Mouse (Mus musculus) left cerebral cortex, adult 18-20 months (tissue): Measurements from ENCODE around the gene Rrp1. TPM values are rescaled to one million over a fixed set of nuclear protein-coding genes. Genes with fewer than 3 reads are reported as not detected.
"Not testable (repeated sequence)": the region's sequence is repeated elsewhere in the genome, so short reads cannot be mapped to it uniquely, and the experiment has no call there.

Experiments used
- DNase-seq, 2 experiments: peaks; one replicate each; pipeline ENCODE4 v3.0.0; 2021 to 2022; ENCODE audit warnings: low spot score in 2 of 2, mixed read lengths in 1 of 2
- total RNA-seq, 2 experiments: library from RNA; stranded (reverse); gene quantifications; 2 replicates each; pipeline ENCODE4 v1.2.3; 2021

Gene Rrp1
- total RNA-seq, 2 experiments from 2014 or later, result 362 to 368 TPM

DNA sequence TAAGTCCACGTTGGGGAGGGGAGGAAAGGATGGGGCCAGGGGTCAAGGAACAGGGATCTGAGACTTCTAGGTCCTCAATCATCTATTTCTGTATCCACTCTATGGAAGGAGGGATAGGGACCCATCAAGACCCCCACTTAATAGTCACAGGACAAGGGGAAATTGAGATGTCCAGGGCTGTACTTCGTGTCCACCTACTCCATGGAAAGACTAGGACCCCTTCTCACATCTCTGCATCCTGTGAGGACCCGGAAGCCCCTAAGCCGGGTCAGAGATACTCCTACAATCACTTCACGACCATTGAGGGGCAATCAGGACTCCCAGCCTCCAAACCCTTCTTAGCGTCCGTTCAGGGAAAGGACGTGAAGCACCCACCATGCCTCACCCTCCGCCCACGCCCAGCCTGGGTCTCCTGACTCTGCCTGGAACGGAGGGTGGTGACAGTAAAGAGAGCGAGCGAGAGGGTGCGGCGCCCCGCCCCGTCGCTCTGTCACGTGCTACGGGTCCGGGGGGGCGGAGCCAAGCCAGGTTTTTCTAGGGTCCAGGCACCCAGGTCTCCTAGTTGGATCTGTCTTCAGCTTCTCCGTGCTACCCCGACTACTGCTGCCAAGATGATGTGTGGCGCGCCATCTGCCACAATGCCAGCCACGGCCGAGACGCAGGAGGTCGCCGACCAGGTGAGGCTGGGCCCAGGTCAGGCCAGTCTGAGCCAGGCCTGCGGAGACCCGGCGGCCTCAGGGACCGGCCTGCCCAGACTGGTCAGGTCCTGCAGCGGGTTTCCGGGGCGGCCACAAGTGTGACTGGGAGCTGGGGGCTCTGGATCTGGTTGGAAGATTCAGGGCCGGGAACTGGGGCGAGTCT is 12.6 kb upstream of the Rrp1 start, which contains the start of gene Cstb:
Gene Cstb (plus strand): TSS at position 489 of the 861 bp plus-strand sequence.
- peak; percentile 86 for DNase-seq

DNA sequence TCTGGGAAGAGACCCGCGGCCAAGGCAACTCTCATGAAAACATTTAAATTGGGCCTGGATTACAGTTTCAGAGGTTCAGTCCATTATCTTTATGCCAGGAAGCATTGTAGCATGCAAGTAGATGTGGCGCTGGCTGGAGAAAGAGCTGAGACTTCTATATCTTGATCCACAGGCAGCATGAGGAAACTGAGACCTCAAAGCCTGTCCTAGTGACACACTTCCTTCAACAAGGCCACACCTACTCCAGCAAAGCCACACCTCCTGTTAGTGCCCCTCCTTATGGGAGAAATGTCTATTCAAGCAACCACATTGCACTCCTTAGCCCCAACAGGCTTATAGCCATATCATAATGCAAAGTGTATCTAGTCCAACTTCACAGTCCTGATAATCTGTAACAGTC is 9.8 kb upstream of the Rrp1 start:
- no peak for DNase-seq

DNA sequence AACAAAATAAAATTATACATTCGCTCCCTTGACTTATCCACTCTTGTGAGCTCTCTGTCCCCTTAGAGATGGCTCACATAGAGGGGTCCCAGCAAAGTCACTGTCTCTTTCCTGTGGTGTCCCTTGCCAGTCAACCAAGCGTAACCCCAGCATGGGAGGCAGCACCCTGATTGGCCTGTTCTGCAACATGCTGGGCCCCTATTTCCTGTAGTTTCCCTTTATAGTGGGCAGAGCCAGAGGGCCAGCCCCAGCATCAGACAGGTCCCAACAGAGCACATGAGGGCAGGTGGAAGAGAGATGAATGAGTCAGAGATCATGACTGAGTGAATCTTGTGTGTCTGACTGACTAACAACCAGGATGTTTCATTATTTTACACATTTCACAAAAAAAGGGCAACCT is 8.1 kb upstream of the Rrp1 start:
- no peak for DNase-seq

DNA sequence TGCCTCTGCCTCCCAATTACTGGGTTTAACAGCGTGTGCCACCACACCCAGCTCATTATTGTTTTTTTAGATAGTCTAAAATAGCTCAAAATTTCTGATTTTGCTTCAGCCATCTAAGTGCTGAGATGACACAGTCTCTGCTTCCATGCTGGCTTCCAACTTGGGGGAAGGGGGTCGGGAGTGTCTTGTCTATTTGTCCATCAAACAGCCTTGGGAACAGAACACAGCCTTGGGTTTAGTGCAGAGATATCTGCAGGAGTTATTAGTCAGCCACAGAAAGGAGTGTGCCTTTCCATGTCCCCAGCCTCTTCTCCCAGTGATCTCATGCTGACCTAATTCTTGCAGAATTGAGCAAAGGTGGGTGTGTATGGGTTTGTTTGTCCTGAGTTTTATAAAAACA is 5.9 kb upstream of the Rrp1 start:
- DNase-seq, result no peak

DNA sequence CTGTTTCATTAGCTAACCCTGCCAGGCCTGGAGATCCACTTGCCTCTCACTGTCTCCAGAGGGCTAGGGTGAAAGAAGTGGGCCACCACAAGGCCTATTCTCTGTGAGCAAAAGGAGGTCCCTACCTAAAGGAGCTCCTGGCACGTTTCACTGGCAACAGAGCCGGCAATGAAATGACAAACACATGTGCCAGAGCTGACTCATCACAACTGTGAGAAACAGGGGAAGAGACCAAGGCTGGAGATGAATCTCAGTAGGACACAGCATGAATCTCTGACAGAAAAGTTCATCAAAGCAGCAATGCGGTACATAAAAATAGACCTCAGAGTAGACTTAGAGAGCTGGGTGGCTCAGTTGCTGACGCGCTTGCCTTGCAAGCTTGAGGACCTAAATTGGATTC is 5.0 kb upstream of the Rrp1 start:
- peak; percentile 38 to 41 for DNase-seq

DNA sequence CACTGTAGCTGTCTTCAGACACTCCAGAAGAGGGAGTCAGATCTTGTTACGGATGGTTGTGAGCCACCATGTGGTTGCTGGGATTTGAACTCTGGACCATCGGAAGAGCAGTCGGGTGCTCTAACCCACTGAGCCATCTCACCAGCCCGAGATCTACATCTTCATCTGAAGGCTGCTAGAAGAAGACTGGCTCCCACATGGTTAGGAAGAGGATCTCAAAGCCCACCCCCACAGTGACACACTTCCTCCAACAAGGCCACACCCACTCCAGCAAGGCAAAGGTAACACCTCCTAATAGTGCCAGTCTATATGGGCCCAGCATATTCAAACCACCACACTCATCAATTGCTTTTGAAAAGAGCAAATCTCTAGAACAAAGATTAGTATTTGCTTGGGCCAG is 2.1 kb upstream of the Rrp1 start:
- not testable (repeated sequence) for DNase-seq

DNA sequence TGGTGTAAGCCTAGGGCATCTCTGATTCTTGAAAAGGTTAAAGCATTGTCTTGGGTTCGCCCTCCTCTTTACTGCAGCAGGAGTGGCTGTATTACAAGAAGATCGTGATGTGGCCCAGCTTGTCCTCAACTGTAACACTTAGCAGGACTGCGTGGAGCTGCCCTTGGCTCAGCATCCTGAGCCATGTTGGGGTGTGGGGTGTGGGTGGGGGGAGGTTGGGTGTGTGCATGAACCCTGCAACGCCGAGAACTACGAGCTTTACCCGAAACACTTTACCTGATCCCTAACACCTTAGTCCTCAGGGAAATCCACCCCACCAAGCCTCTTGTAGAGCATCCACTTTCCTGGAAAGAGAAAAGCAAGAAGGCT is 293 bp upstream of the Rrp1 start:
- DNase-seq, result no peak

DNA sequence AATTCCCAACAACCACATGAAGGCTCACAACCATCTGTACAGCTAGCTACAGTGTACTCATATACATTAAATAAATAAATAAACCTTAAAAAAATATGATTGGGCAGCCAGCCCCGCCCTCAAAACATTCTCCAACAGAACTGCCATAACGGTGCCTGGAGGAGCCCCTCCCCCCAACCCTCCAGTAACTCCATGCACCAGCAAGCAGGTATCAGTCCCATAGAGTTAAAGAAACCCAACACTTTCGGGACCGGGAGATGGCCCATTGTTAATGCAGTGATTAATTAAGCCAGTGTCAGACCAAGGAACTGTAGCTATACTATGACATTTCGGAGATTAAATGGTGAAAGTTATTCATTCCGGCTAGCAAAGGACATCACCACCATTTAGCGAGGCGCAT is 992 bp downstream of the Rrp1 start:
- DNase-seq, result no peak

DNA sequence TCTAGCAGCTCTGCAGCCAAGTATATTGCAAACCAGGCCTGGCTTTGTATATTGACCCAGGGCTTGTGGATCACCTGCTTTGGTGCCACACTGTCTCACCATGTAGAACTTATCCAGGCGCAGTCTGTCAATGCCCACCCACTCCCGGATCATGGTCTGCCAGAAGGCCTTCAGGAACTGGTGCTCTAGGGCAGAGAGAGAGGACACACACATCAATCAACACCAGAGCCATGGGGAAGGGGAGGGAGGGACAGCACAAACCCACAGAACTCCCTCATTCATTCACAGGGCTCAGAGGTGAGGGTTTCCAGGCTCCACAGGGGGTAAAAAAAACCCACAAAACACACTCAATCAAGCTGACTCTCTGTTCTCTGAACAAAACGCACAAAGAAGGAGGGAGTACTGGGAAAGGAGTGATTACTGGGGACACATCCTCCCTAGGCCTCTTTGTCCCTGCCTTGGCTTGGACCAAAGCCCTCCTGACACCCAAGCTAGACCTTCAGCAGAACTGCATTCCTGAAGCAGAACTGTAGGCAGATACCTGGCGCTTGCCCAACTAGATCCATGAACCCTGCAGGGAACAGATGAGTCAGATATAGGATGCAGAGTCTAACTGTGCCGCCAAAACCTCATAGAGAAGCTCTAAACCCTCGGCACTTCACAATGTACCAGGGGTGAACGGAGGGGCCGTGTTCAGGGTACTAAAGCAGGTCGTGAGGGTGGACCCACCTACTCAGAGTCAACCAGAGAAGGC is 3.6 kb downstream of the Rrp1 start:
- no peak for DNase-seq

DNA sequence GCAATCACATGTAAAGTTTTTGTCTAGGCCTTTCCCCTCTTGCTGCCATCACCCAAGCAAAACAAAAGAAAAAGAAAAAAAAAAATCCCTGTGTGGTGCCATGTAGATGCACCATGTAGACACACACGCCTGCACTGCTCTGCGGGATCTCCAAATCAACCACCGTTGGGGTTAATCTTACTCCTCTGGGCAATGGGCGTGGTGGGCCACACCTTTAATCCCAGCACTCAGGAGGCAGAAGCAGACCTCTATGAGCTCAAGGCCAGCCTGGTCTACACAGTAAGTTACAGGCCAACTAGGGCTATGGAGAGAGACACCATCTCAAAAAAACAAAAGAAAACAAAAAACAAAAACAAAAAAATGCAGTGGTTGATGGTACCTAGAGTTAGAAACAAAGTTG is 5.7 kb downstream of the Rrp1 start:
- no peak for DNase-seq

DNA sequence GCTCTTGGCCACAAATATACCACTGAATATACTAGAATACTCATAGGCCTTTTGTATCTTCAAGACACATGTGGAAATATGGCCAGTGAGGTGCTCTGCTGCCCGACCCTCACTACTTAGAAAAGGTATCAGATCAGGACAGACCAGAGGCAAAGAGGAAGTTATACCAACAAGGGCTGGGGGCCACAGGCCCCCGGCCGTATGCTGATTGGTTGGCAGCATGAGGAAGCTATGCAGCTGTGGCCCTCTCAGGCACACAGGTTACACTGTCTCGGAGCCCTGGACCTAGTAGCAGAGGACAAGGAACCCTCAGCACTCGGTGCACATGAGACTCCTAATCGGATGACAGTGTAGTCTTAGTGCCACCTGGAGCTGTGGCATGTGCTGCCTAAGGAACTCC is 6.7 kb downstream of the Rrp1 start:
- no peak for DNase-seq

DNA sequence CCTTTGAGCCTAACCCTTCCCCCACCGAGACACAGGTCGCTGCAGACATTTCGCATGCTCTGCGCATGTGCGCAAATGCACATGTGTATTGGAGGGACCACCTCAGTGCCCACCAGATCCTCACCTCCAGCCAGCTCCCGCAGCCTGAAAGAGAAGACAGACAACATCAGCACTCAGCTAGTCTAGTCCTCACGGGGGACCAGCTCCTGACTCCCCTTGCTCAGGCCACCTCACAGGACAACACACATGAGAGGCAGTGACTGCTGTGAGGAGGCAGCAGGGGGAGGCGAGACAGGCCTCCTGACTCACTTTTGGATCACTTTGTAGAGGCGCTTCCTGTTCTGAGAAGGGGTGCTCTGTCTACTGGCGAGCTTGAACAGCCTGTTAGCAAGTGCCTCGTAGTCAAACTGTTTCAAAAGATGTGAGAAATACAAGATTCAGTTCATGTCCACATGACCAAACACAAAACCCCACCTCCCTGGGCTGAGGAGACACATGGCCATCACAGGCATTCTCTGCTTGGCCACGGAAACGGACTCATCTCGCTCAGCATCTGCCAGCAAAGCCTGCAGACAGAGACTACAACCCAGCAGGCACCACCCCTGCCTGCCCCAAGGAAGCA is 10.4 kb downstream of the Rrp1 start:
- no peak for DNase-seq

DNA sequence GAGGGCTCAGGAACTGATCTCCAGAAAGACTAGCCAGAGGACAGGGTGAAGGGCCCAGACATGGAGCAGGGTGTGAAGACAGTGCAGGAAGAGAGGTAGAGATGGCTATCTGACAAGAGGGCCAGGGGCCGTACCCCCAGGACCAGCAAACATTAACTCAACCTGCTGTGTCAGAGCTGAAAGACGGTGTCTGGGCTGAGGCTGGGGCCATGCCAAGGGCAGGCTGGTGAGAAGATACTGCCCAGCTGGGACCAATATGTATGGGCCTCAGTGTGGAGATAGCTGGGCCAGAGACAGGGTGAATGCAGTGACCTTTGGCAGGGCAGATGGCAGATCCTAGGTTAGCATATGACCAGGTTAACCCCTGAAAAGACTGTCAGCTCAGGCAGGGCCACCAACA is 11.7 kb downstream of the Rrp1 start:
- no peak for DNase-seq

DNA sequence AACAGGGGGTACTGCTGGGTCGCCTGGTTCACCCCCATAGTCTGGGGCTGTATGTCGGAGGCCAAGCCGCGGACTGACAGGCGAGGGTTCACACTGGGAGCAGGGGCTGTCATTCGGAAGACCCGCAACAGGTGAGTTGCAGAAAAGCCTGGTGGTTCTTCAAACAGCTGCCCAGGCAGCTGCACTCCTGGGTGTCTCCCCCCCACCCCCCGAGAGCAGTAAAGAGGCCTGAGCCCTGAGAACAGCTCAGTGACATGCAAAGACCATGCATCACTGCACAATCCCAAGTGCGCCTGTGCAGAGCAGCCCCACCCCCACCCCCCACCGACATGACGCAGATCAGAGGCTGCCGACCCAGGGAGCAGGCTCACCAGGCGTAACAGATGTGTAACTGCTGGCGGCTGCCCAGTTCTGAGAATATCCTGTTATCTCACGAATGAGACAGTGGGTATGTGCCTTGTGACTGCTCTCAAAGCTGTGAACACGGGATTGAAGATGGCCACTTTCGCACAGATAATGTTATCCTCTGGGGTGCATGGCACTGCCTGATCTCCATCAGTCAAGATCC is 13.7 kb downstream of the Rrp1 start:
- DNase-seq, result no peak

DNA sequence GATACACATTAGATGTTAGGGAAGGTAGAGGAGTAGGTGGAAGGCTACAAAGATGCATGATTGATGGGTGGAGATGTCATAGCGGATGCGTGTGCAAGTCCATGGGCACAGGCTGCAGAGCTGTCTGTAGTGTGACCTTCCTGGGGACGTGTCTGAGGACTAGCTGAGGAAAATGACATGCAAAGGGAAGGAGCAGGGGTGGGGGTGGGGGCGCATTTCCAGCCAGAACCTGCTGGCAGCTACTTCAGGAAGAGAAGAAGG is 16.3 kb downstream of the Rrp1 start:
- DNase-seq, result no peak

DNA sequence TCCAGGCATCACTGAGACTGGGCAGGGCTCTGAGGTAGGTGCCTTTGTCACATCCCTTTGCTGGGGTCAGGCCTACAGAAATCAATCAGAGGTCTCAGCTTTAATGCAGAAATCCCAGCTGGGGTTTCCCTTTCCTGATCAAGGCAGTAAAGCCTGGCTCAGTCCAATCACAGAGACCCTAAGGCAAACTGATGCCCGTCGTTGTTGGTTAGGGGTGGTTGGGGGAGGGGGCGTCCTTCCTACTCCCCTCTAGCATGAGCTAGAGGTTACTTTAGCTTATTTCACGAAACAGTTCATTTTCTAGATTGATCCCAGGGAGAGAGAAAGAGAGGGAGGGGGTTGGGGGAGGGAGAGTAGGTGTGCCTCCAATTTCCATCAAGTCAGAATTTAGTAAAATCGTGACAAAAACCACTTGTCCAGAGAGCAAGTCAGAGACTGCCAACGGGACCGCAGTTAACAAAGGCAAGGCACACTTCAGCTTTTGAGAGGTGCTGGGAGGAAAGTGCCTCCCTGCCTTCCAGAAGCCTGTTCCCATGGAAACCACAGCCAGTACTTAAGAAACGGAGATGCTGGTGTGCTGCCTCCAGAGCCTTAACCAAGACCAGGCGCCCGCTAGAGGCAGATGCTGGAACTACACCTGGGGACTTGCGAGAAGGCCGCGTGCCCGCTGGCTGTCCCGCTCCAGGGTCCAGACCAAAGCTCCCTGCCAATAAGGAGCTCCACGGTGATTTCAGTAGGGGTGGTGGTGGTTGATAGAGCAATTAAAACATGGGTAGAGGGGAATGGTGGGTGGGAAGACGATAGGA is 16.8 kb downstream of the Rrp1 start:
- DNase-seq, result peak; percentile 97 to 100

DNA sequence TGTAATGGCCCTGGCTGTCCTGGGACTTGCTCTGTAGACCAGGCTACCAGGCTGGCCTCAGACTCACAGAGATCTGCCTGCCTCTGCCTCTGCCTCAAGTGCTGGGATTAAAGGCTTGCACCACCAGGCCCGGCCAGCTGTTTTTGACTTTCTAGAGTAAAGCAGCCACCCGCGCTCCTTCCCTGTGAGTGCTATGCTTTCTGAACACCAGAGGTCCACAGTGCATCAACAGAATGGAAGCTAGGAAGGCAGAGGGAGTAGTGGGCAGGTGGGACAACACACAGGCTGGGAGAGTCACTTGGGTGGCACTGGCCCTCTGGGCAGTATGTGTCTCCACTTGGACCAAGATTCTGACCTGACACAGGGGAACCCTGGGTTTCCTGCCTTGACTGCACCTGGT is 17.5 kb downstream of the Rrp1 start:
- DNase-seq, result no peak

DNA sequence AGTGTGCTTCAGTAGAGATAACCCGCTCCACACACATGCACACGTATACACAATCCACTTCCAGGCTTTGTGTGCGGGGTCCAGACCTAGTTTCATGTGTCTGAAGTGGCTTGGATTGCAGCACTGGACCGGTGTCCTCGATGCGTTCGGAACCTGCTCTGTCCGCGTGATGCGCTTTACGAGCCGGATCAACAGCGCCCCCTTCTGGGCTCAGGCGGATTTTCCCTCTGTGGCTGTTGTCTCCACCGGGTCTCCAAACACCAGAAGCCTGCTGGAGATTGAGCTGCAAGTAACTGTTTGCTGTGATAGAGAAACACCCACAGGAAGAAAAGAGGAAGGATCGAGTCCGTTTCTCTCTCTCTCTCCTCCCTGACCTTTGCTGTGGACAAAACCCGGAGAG is 20.8 kb downstream of the Rrp1 start:
- DNase-seq, result peak; percentile 85 to 87

DNA sequence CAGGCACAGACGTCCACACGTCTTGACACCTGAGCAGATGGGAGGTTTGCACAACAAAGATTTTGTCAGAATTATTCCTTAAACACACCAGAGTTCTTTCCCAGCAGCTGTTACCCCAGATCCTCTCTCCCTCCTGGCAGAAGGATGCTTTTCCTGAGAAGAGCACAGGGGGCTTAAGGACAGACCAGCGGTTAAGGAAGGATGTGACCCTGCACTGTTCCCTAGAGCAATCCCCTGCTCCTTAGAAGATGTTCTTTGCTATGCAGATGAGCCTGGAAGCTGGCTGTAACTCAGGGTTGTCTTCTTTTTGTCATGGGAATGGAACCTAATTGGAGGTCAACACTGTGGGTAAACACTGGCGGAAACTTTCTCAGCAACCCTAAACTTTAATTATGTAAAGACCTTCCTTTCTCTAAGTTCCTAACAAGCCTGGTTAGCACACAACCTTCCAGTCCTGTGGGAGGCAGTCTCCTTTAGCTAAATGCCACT is 21.8 kb downstream of the Rrp1 start:
- no peak for DNase-seq

DNA sequence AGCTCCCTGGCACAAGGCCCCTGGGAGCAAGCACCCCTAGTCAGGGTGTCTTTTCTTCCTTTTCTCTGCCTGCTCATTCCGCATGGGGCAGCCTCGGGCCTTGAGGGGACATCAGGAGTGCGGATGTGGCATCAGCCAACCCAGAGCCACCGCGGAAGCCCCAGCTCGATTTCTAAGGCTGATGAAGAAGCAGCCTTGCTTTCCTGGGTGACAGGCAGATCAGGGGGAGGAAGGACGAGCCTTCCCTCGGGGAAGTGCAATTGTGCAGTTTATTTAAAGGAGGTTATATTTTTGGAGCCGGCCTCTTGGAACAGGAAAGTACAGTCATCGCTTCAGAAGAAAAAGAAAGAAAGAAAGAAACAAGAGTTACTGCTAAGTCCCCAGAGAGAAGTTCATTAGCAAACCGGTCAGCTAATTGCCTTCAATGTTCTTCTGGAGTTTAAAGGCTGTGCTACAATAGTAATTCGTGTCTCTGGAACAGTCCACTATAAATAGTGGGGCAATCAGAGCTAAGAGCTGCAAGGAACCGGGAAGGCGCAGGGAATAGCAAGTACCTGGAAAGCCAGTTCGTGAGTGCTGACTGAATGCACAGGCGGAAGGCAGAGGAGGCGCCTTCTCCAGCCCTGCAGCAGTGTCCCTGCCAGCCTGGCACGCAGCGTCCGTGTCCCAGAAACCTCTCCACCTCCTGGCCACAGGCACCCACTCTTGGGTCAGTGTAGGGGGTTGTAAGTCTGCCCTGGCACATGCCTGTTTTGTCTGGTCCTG is 24.4 kb downstream of the Rrp1 start:
- DNase-seq, result peak; percentile 48 to 73
